Mouse (Mus musculus) left cerebral cortex, adult 11 months (tissue): ENCODE measurements at regions not wholly inside any gene's neighbourhood (a gene's known extent, or its start where the extent isn't known, plus 50 kb on each side); places are given as distances from the start of the nearest gene placed in this dataset.
"Not testable (repeated sequence)": the region's sequence is repeated elsewhere in the genome, so short reads cannot be mapped to it uniquely, and the experiment has no call there.

Experiments used
- DNase-seq: peaks from one replicate; pipeline ENCODE4 v3.0.0; 2022; ENCODE audit warnings: low spot score

- DNase-seq = no peak
These were observed 96.1 kb upstream of the Hdgfl1 start for GRCm38 (mm10) chr13:26865930-26866555.

- DNase-seq = no peak
These were observed 97.8 kb upstream of the Hdgfl1 start for GRCm38 (mm10) chr13:26867794-26868193.

GRCm38 (mm10) chr13:26916477-26916876, 140.9 kb upstream of the Prl start:
- DNase-seq = no peak

- no peak for DNase-seq
These were observed 124.5 kb upstream of the Prl start for GRCm38 (mm10) chr13:26932695-26933438.

GRCm38 (mm10) chr13:26933838-26934237, 123.5 kb upstream of the Prl start:
- DNase-seq = no peak

- DNase-seq = no peak
These were observed 116.9 kb upstream of the Prl start for GRCm38 (mm10) chr13:26940436-26940835.

- DNase-seq = no peak
These were observed 112.9 kb upstream of the Prl start for GRCm38 (mm10) chr13:26944487-26944886.

GRCm38 (mm10) chr13:26951461-26951860, 105.9 kb upstream of the Prl start:
- DNase-seq = peak; percentile 4

- DNase-seq = no peak
These were observed 103.5 kb upstream of the Prl start for GRCm38 (mm10) chr13:26953834-26954233.

- DNase-seq = no peak
These were observed 97.8 kb upstream of the Prl start for GRCm38 (mm10) chr13:26959534-26960100.

GRCm38 (mm10) chr13:26960531-26960930, 96.8 kb upstream of the Prl start:
- not testable (repeated sequence) for DNase-seq

- DNase-seq = no peak
These were observed 81.3 kb upstream of the Prl start for GRCm38 (mm10) chr13:26976024-26976423.

- no peak for DNase-seq
These were observed 76.9 kb upstream of the Prl start for GRCm38 (mm10) chr13:26980475-26980874.
